Mouse (Mus musculus) limb, embryonic 13.5 days (tissue): ENCODE data around the gene Tmem211. TPM values are rescaled to one million over a fixed set of nuclear protein-coding genes. Genes with fewer than 3 reads are reported as not detected.

Source experiments
- ATAC-seq: fragments of 200-750 bp; cut with Nextera tagmentation; 2 replicates; pipeline ENCODE4 v1.8.0; 2017; ENCODE audit warnings: low read depth, moderate number of reproducible peaks, moderate TSS enrichment; ENCODE audit not compliant: low FRiP score
- H3K27ac ChIP-seq: fragments of 300-500 bp; sonication (generic); 2 replicates; pipeline ENCODE4 v1.5.1; 2015; ENCODE audit warnings: inconsistent platforms, mild to moderate bottlenecking, moderate library complexity
- H3K27me3 ChIP-seq: fragments of 300-500 bp; sonication (generic); 2 replicates; pipeline ENCODE4 v1.6.1; 2015; ENCODE audit warnings: mild to moderate bottlenecking, inconsistent platforms
- H3K36me3 ChIP-seq: fragments of 300-500 bp; sonication (generic); 2 replicates; pipeline ENCODE4 v1.6.1; 2015; ENCODE audit warnings: inconsistent platforms, mild to moderate bottlenecking, moderate library complexity
- H3K4me1 ChIP-seq: fragments of 300-500 bp; sonication (generic); 2 replicates; pipeline ENCODE4 v1.6.1; 2015; ENCODE audit warnings: inconsistent platforms
- H3K4me2 ChIP-seq: fragments of 300-500 bp; sonication (generic); replicated peaks from 2 replicates; pipeline ENCODE4 v1.6.1; 2015; ENCODE audit warnings: inconsistent platforms, mild to moderate bottlenecking, moderate library complexity
- H3K4me3 ChIP-seq: fragments of 300-500 bp; sonication (generic); 2 replicates; pipeline ENCODE4 v1.5.1; 2015; ENCODE audit warnings: moderate library complexity, mild to moderate bottlenecking, inconsistent platforms
- H3K9ac ChIP-seq: fragments of 300-500 bp; sonication (generic); 2 replicates; pipeline ENCODE4 v1.6.1; 2015; ENCODE audit warnings: mild to moderate bottlenecking, inconsistent platforms
- H3K9me3 ChIP-seq: fragments of 300-500 bp; sonication (generic); 2 replicates; pipeline ENCODE4 v1.6.1; 2016; ENCODE audit warnings: inconsistent platforms
- WGBS: fragments of 180-500 bp; shearing (Covaris S2); methylation state at CpG from one replicate; pipeline ENCODE4 v1.1.7; 2015; 5-methylcytosine and 5-hydroxymethylcytosine counted together
- polyA plus RNA-seq: library from polyadenylated mRNA; unstranded; fragments of >200 nt; fragmentation: Nextera tagmentation; extraction: Ambion mirVana; gene quantifications from 2 replicates; pipeline ENCODE4 v1.2.1, GENCODE M21; 2015

Gene Tmem211
- polyA plus RNA-seq, result not detected in 2 replicates

DNA sequence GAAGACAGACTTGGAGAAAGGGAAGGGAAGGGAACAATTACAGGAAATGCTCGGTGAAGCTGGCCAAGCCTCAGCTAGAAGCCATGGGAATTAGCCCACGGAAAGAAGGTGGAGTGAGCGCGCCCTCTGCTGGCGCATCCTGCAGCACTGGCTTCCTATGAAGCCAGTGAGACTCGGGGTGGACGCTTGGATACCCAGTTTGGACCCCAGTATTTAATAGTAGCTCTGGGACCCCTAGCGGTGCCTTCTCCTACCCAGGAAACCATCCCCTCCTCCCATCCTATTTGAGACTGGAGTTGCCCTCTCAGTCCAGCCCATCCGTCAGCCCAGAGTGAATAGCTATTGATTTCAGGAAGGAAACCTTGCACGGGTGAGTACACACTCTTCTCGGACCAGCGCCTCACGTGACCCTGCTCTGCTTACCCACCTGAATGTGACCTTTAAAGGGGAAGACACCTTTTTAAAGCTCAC is at the start of gene Tmem211:
Tmem211 (plus strand) TSS at position 278 of the 471 bp plus-strand sequence.
- Histone ChIP-seq H3K9ac (peak within 1 kb of the TSS; percentile 59), H3K4me2 (peak within 1 kb of the TSS; percentile 63), H3K36me3 (no peaks in the 10 kb centered on the region), H3K27ac (peak within 1 kb of the TSS; percentile 33; the same call in 1 of the 2 replicates), H3K9me3 (no peaks in the 10 kb centered on the region), H3K4me3 (peak within 1 kb of the TSS; percentile 32), H3K27me3 (peaks cover 5% of the 10 kb centered on the region; the same call in 1 of the 2 replicates), H3K4me1 (peaks cover 15% of the 10 kb centered on the region)
- peak; percentile 85; the same call in 1 of the 2 replicates for ATAC-seq
- WGBS, result under 1% methylated on average over 13 of the region's 13 CpGs

- no peaks in the 10 kb centered on the region for H3K27me3 ChIP-seq
- peaks cover 17% of the 10 kb centered on the region for H3K4me1 ChIP-seq
These were observed 47.3 kb upstream of the Tmem211 start for GRCm38 (mm10) chr5:113179451-113179842.

GRCm38 (mm10) chr5:113179843-113180682 is 46.6 kb upstream of the Tmem211 start:
- 1% methylated on average over 30 of the region's 30 CpGs for WGBS
- H3K36me3 ChIP-seq, result no peaks in the 10 kb centered on the region
- H3K4me1 ChIP-seq, result peaks cover 17% of the 10 kb centered on the region
- no peaks in the 10 kb centered on the region for H3K27me3 ChIP-seq
- peak overlapping the region; percentile 36 for H3K4me3 ChIP-seq
- H3K9me3 ChIP-seq, result no peaks in the 10 kb centered on the region
- ATAC-seq, result peak; percentile 83
- peak overlapping the region; percentile 87 for H3K27ac ChIP-seq
- H3K9ac ChIP-seq, result peak overlapping the region; percentile 56
- H3K4me2 ChIP-seq, result peak overlapping the region; percentile 63

More at GRCm38 (mm10) chr5:113179451-113179842, 47.3 kb upstream of the Tmem211 start:
- ATAC-seq, result no peak
- peak overlapping the region; percentile 36 for H3K4me3 ChIP-seq
- H3K27ac ChIP-seq, result peak overlapping the region; percentile 87
- peak overlapping the region; percentile 56 for H3K9ac ChIP-seq
- 8% methylated on average over 8 of the region's 9 CpGs for WGBS
- no peaks in the 10 kb centered on the region for H3K9me3 ChIP-seq
- peak overlapping the region; percentile 63 for H3K4me2 ChIP-seq
- H3K36me3 ChIP-seq, result no peaks in the 10 kb centered on the region

DNA sequence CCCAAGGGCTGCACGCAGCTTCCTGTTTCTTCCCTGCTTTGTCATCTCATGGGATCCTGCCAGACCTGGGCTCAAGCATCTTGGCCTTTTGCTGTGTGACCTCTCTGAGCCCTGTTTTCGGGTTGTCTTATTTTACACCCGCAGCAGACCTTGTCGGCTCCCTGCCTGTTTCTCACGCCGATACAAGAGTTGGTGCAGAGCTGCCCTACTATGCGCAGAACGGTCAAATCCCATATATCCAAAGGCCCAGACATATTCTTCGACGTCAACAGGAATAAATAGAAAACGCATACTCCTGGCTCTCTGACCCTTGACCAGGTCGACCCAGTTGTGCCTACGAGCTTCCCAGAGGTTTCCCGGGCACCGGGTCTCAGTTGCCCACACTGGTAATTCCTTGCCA is 46.0 kb upstream of the Tmem211 start:
- Histone ChIP-seq H3K27ac (peak overlapping the region; percentile 87), H3K9me3 (no peaks in the 10 kb centered on the region), H3K4me3 (peak overlapping the region; percentile 36), H3K36me3 (no peaks in the 10 kb centered on the region), H3K27me3 (no peaks in the 10 kb centered on the region), H3K9ac (peak overlapping the region; percentile 56; the same call in 1 of the 2 replicates), H3K4me2 (peak overlapping the region; percentile 63), H3K4me1 (peaks cover 17% of the 10 kb centered on the region)
- ATAC-seq, result no peak
- WGBS, result 83% methylated on average over 15 of the region's 15 CpGs

DNA sequence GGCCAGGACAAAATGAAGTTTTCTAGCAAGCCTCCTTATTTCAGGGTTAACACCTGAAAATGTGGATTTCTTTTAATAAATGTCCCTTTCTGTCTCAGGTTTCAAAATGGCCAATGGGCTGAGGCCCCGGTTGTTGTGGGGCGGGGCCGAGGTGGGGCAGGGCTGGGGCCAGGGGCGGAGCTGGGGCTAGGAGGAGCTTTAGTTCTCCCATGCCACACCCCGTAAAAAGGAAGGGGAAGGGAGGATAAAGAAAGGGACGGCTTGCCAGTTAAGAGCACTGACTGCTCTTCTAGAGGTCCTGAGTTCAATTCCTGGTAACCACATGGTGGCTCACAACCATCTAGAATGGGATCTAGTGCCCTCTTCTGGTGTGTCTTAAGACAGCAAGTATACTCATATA is 45.3 kb upstream of the Tmem211 start:
- ATAC-seq, result no peak
- no peak overlapping the region for H3K4me3 ChIP-seq
- H3K4me1 ChIP-seq, result peaks cover 17% of the 10 kb centered on the region
- no peak overlapping the region for H3K4me2 ChIP-seq
- 30% methylated on average over 6 of the region's 6 CpGs for WGBS
- H3K9ac ChIP-seq, result no peak overlapping the region
- H3K27me3 ChIP-seq, result no peaks in the 10 kb centered on the region
- H3K27ac ChIP-seq, result peak overlapping the region; percentile 87; the same call in 1 of the 2 replicates
- H3K9me3 ChIP-seq, result no peaks in the 10 kb centered on the region
- no peaks in the 10 kb centered on the region for H3K36me3 ChIP-seq

- Histone ChIP-seq H3K36me3 (no peaks in the 10 kb centered on the region), H3K27ac (no peak overlapping the region), H3K4me3 (no peak overlapping the region), H3K4me2 (no peak overlapping the region), H3K4me1 (peaks cover 16% of the 10 kb centered on the region), H3K27me3 (no peaks in the 10 kb centered on the region), H3K9me3 (no peaks in the 10 kb centered on the region), H3K9ac (no peak overlapping the region)
- no peak for ATAC-seq
- WGBS, result 57% methylated on average over 14 of the region's 14 CpGs
These were observed 36.2 kb upstream of the Tmem211 start for GRCm38 (mm10) chr5:113190558-113190957.

GRCm38 (mm10) chr5:113191901-113192300 is 34.8 kb upstream of the Tmem211 start:
- no peaks in the 10 kb centered on the region for H3K27me3 ChIP-seq
- H3K4me2 ChIP-seq, result no peak overlapping the region
- ATAC-seq, result no peak
- no peak overlapping the region for H3K27ac ChIP-seq
- H3K36me3 ChIP-seq, result no peaks in the 10 kb centered on the region
- H3K4me3 ChIP-seq, result no peak overlapping the region
- H3K9me3 ChIP-seq, result no peaks in the 10 kb centered on the region
- H3K9ac ChIP-seq, result no peak overlapping the region
- H3K4me1 ChIP-seq, result peaks cover 19% of the 10 kb centered on the region
- 74% methylated on average over 14 of the region's 14 CpGs for WGBS

DNA sequence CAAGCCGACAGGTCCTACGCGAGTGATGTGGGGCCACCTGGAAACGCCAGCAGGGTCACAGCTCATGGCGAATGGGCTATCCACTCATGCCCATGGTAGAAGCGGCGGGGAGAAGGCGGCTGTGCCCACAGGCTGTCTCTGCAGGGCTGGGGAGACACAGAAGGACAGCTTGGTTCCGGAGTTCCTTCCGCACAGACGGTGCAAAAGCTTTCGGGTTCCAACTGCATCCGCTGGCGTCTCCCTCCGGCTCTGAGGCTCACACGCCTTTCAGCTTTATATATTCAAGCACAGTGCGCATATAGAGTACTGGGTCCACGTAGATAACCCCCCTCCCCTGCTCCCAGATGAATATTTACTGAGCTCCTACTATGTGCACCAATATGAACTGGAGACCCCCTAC is 32.9 kb upstream of the Tmem211 start:
- Histone ChIP-seq H3K27me3 (no peaks in the 10 kb centered on the region), H3K4me3 (no peak overlapping the region), H3K4me2 (no peak overlapping the region), H3K4me1 (peaks cover 11% of the 10 kb centered on the region; the same call in 1 of the 2 replicates), H3K36me3 (no peaks in the 10 kb centered on the region), H3K9ac (no peak overlapping the region), H3K9me3 (no peaks in the 10 kb centered on the region), H3K27ac (no peak overlapping the region)
- no peak for ATAC-seq
- 89% methylated on average over 18 of the region's 18 CpGs for WGBS

DNA sequence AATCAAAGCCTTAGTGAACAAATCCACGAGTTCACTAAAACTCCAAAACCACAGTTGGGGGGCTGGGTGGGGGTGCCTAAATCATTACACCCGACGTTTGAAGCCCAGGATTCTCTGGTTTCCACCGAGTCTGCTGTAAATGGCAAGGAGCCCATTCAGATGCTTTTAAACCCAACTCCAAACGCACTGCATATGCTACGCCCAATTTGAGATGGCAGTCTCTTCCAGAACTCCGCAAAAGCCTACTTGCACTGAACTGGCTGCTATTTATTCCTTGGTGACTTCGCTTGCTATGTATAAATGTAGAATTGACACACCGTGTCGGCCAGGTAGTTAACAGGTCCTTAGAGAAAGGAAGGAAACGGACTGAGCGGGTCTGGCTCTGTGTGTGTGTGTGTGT is 31.3 kb upstream of the Tmem211 start:
- 66% methylated on average over 12 of the region's 12 CpGs for WGBS
- Histone ChIP-seq H3K9me3 (no peaks in the 10 kb centered on the region), H3K36me3 (no peaks in the 10 kb centered on the region), H3K27me3 (no peaks in the 10 kb centered on the region), H3K27ac (no peak overlapping the region), H3K4me3 (no peak overlapping the region), H3K4me1 (peaks cover 11% of the 10 kb centered on the region; the same call in 1 of the 2 replicates), H3K9ac (no peak overlapping the region), H3K4me2 (no peak overlapping the region)
- ATAC-seq, result no peak

DNA sequence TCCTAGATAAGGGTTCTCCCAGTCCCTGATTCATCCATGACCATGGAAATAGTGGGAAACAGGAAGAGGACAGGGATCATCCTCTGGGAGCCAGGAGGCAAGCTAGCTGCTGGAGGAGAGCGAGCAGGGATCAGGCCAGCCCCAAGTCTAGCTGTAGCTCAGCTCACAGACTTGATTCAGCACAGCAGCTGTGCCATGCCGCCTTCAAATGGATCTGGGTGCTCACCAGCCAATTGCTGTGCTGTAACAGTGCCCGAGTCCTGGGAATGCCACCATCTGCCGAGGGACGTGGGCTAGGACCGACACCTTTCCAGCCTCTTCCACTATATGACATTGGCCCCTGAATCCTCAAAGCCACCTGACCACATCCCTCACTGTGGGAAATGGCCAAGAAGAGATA is 30.8 kb upstream of the Tmem211 start:
- WGBS, result 91% methylated on average over 6 of the region's 6 CpGs
- ATAC-seq, result no peak
- Histone ChIP-seq H3K27ac (no peak overlapping the region), H3K4me3 (no peak overlapping the region), H3K4me2 (no peak overlapping the region), H3K9ac (no peak overlapping the region), H3K9me3 (no peaks in the 10 kb centered on the region), H3K36me3 (no peaks in the 10 kb centered on the region), H3K27me3 (no peaks in the 10 kb centered on the region), H3K4me1 (peaks cover 11% of the 10 kb centered on the region; the same call in 1 of the 2 replicates)

DNA sequence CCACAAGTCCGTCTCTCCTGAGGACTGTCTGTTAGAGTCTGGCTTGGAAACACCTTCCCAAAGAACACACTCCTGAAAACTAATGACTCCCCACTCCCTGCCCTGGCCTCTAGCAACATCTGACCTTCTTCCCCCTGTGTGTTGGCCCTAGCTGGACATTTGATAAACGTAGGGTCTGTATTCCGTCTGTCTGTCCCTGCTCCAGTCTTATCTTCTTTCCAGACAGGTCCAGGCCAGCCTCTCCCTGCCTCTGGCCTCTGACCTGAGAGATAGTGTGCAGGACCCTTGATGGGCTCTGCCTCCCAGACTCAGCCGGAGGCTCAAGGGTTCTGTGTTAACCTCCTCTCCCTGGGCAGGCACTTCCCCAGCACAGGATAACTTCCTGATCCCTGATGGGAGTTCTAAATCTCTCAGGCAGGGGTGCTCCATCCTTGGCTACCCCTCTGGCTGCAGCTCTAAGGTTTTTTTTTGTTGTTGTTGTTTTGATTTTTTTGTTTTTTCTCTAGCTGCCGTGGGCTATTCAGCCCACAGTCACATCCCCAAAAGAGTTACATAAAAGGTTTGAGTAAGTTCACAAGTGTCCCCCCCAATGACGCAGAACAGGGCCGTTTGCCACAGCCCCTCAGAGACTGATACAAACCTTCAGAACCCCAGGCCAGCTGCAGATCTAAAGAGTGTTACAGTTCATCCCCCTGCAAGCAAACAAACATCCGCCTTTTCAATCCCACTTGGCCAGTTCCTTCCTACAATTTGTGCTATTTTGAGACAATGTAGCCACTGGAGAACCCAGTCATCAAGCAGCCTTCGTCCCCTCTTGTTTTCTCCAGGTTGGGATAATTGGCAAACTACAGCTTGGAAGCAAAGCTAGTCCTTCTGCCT is 29.6 kb upstream of the Tmem211 start:
- no peak overlapping the region for H3K27ac ChIP-seq
- no peaks in the 10 kb centered on the region for H3K9me3 ChIP-seq
- no peak overlapping the region for H3K9ac ChIP-seq
- no peaks in the 10 kb centered on the region for H3K36me3 ChIP-seq
- ATAC-seq, result no peak
- WGBS, result 36% methylated on average over 9 of the region's 9 CpGs
- no peaks in the 10 kb centered on the region for H3K27me3 ChIP-seq
- H3K4me3 ChIP-seq, result no peak overlapping the region
- peaks cover 9% of the 10 kb centered on the region; the same call in 1 of the 2 replicates for H3K4me1 ChIP-seq
- no peak overlapping the region for H3K4me2 ChIP-seq
